22 mouse cellular contexts compared by ENCODE assay signal in genomic region chr8:41939298-41939697, GRCm38 (mm10).
DNase-seq lines count a peak whose midpoint lies in the region; ATAC-seq and TF ChIP-seq lines count a peak whose summit lies in the region.
"Had no signal": no experiment of that assay in that cellular context is flagged by ENCODE, and none has a peak within 500 bp of the region (broad histone marks: within the 10 kb centered on the region; RNA-seq: fewer than 3 reads in every experiment).

No protein-coding gene starts in this region.

- no peak for TF ChIP-seq CTCF in kidney, adult 2 months (conservative IDR thresholded peaks at IDR 0.05; ENCODE audit: insufficient read depth, insufficient read length, low read depth, low read length)
- TF ChIP-seq CTCF in kidney, postnatal 0 days (IDR thresholded peaks at IDR 0.05; ENCODE audit: low read depth), result no peak

- no peak overlapping the region for H3K27ac ChIP-seq in kidney, embryonic 14.5 days (ENCODE audit: low read depth, low read length)
- no peak overlapping the region for H3K27ac ChIP-seq in kidney, embryonic 15.5 days
- H3K27ac ChIP-seq in kidney, adult 2 months (ENCODE audit: insufficient read depth, low read depth, low read length), result no peak overlapping the region
- no peak overlapping the region for H3K27ac ChIP-seq in kidney, embryonic 16.5 days (ENCODE audit: low read length)
- no peak overlapping the region for H3K27ac ChIP-seq in kidney, postnatal 0 days

- 50% methylated on average over 4 of the region's 4 CpGs for WGBS in kidney, embryonic 14.5 days
- WGBS in kidney, embryonic 15.5 days, result 39% methylated on average over 4 of the region's 4 CpGs
- 33% methylated on average over 4 of the region's 4 CpGs for WGBS in kidney, adult 2 months
- WGBS in kidney, embryonic 16.5 days, result 46% methylated on average over 4 of the region's 4 CpGs
- 35% methylated on average over 4 of the region's 4 CpGs for WGBS in kidney, postnatal 0 days

- DNase-seq in kidney, postnatal 25 days, result no peak
- DNase-seq in kidney, adult 2 months, result no peak
- no peak for DNase-seq in kidney, postnatal 36 days
- peak; percentile 54 for DNase-seq in kidney, postnatal 0 days (ENCODE audit: low spot score)
- no peak for DNase-seq in kidney, adult 18-20 months
- DNase-seq: adrenal gland, adult 2 months; adrenal gland, adult 8-10 months; adrenal gland, postnatal 10 days; adrenal gland, postnatal 14 days; adrenal gland, postnatal 25 days; adrenal gland, postnatal 36 days; B cell, adult 2 months; cerebellum, adult 11 months; cerebellum, adult 11-12 months had no signal

- peak; percentile 57; the same call in 1 of the 2 replicates for ATAC-seq in kidney, embryonic 14.5 days (ENCODE audit: low FRiP score, low TSS enrichment)
- ATAC-seq in kidney, embryonic 15.5 days (replicated peaks; ENCODE audit: low FRiP score), result 0 out of 2 replicates have a peak, but pooled peaks have one; percentile 43
- ATAC-seq in kidney, embryonic 16.5 days (ENCODE audit: low FRiP score, low TSS enrichment), result peak; percentile 67; the same call in 1 of the 2 replicates
- ATAC-seq in kidney, postnatal 0 days (replicated peaks; ENCODE audit: low FRiP score, low read depth), result no peak; the same call in 1 of the 2 replicates
- ATAC-seq: activated CD4-positive, CD25-positive, alpha-beta regulatory T cell, adult 4 months; CD4-positive, CD25-positive, alpha-beta regulatory T cell, adult 4 months; Patski had no signal

- no peak overlapping the region for H3K4me3 ChIP-seq in kidney, embryonic 14.5 days (ENCODE audit: low read length)
- no peak overlapping the region for H3K4me3 ChIP-seq in kidney, embryonic 15.5 days (replicated peaks)
- H3K4me3 ChIP-seq in kidney, adult 2 months (ENCODE audit: insufficient read depth, low read depth, low read length), result no peak overlapping the region
- no peak overlapping the region for H3K4me3 ChIP-seq in kidney, embryonic 16.5 days (ENCODE audit: low read length)
- H3K4me3 ChIP-seq in kidney, postnatal 0 days (replicated peaks; ENCODE audit: low read depth, low read length), result no peak overlapping the region

- TF ChIP-seq POLR2A in kidney, adult 2 months (IDR thresholded peaks at IDR 0.05; ENCODE audit: low read depth, low read length), result no peak

- no peaks in the 10 kb centered on the region for H3K4me1 ChIP-seq in kidney, embryonic 14.5 days (ENCODE audit: control insufficient read depth, insufficient read depth, low read length)
- no peaks in the 10 kb centered on the region for H3K4me1 ChIP-seq in kidney, embryonic 15.5 days
- H3K4me1 ChIP-seq in kidney, adult 2 months (ENCODE audit: control insufficient read depth, insufficient read depth, low read length), result no peaks in the 10 kb centered on the region
- no peaks in the 10 kb centered on the region for H3K4me1 ChIP-seq in kidney, embryonic 16.5 days (ENCODE audit: insufficient read depth, low read length)
- no peaks in the 10 kb centered on the region for H3K4me1 ChIP-seq in kidney, postnatal 0 days (replicated peaks; ENCODE audit: insufficient read depth, low read length)

- no peaks in the 10 kb centered on the region for H3K36me3 ChIP-seq in kidney, embryonic 14.5 days (ENCODE audit: control insufficient read depth, insufficient read depth, low read length)
- H3K36me3 ChIP-seq in kidney, embryonic 15.5 days, result no peaks in the 10 kb centered on the region
- H3K36me3 ChIP-seq in kidney, adult 2 months (ENCODE audit: control insufficient read depth, insufficient read depth, low read length), result no peaks in the 10 kb centered on the region
- H3K36me3 ChIP-seq in kidney, embryonic 16.5 days (ENCODE audit: insufficient read depth, low read length), result no peaks in the 10 kb centered on the region
- no peaks in the 10 kb centered on the region for H3K36me3 ChIP-seq in kidney, postnatal 0 days (ENCODE audit: insufficient read depth, low read length)
- H3K36me3 ChIP-seq: G1E had no signal

- no peaks in the 10 kb centered on the region for H3K9me3 ChIP-seq in kidney, embryonic 14.5 days (ENCODE audit: control insufficient read depth, low read length)
- no peaks in the 10 kb centered on the region for H3K9me3 ChIP-seq in kidney, embryonic 15.5 days (replicated peaks)
- H3K9me3 ChIP-seq in kidney, embryonic 16.5 days (ENCODE audit: low read length), result no peaks in the 10 kb centered on the region
- no peaks in the 10 kb centered on the region for H3K9me3 ChIP-seq in kidney, postnatal 0 days (replicated peaks; ENCODE audit: low read length)
- H3K9me3 ChIP-seq: G1E had no signal

- no peak overlapping the region for H3K4me2 ChIP-seq in kidney, embryonic 14.5 days (replicated peaks; ENCODE audit: low read depth, low read length)
- H3K4me2 ChIP-seq in kidney, embryonic 15.5 days, result no peak overlapping the region
- H3K4me2 ChIP-seq in kidney, embryonic 16.5 days (replicated peaks; ENCODE audit: low read depth, low read length), result no peak overlapping the region
- no peak overlapping the region for H3K4me2 ChIP-seq in kidney, postnatal 0 days (ENCODE audit: low read length)

- H3K9ac ChIP-seq in kidney, embryonic 14.5 days (ENCODE audit: low read depth, low read length), result no peak overlapping the region
- no peak overlapping the region for H3K9ac ChIP-seq in kidney, embryonic 15.5 days
- H3K9ac ChIP-seq in kidney, embryonic 16.5 days (replicated peaks; ENCODE audit: low read length), result no peak overlapping the region
- H3K9ac ChIP-seq in kidney, postnatal 0 days (ENCODE audit: low read depth, low read length), result no peak overlapping the region

- H3K27me3 ChIP-seq in kidney, embryonic 14.5 days (ENCODE audit: control insufficient read depth, insufficient read depth, low read length), result no peaks in the 10 kb centered on the region
- H3K27me3 ChIP-seq in kidney, embryonic 15.5 days, result no peaks in the 10 kb centered on the region
- no peaks in the 10 kb centered on the region for H3K27me3 ChIP-seq in kidney, adult 2 months (replicated peaks; ENCODE audit: control insufficient read depth, insufficient read depth, low read length)
- no peaks in the 10 kb centered on the region for H3K27me3 ChIP-seq in kidney, embryonic 16.5 days (ENCODE audit: insufficient read depth, low read length)
- no peaks in the 10 kb centered on the region for H3K27me3 ChIP-seq in kidney, postnatal 0 days (ENCODE audit: insufficient read depth, low read length)
- H3K27me3 ChIP-seq: CH12.LX, Patski had no signal
